Mouse (Mus musculus) CD4-positive naive resting alpha-beta T cell, adult 76 days (primary cell): ENCODE data around the gene Gm28048. TPM values are rescaled to one million over a fixed set of nuclear protein-coding genes. Genes with fewer than 3 reads are reported as not detected.

ENCODE experiments used
- total RNA-seq: library from RNA; stranded (reverse); gene quantifications from one replicate; pipeline ENCODE4 v1.2.4, GENCODE M21; 2023

Gm28048 gene
- 26.6 TPM for total RNA-seq

DNA sequence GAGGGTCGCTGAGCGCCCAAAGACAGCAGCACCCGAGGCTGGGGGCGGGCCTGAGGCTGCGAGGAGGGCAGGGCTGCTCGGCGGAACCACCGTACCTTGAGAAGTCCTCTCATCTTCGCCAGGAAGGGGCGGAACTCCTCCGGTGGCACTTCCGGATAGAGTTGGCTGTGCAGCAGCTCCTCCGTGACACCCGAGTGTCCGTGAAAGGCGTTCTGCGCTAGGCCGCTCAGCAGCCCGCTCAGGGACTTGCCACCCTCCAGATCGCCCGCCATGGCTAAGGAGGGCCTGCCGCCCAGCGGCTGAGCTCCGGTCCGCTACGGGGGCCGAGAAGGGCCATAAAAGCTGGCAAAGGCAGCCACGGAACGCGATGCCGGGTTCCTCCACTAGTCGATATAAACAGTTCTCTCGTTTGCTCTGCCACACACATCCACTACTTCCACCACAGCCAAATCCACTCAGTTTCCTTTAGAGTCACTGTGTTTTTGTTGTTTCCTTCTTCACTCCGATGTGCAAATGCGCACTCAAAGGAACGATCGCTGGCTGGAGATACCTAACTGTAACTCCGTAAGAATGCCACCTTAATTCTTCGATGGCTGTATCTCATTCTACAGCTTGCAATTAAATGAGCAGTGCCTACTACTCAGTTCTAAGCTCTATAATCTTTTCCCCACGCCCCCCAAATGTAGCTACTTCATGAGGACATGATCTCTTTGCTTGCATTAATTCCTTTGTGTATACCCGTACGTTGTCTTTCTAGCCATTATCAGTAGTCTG lies at the start of gene Gm28048, which contains the start of gene Commd1:
Gene Gm28048, minus strand, starts transcription at position 107 of the 774 bp plus-strand sequence.
Gene Commd1, minus strand, starts transcription at position 399 of the 774 bp plus-strand sequence.

DNA sequence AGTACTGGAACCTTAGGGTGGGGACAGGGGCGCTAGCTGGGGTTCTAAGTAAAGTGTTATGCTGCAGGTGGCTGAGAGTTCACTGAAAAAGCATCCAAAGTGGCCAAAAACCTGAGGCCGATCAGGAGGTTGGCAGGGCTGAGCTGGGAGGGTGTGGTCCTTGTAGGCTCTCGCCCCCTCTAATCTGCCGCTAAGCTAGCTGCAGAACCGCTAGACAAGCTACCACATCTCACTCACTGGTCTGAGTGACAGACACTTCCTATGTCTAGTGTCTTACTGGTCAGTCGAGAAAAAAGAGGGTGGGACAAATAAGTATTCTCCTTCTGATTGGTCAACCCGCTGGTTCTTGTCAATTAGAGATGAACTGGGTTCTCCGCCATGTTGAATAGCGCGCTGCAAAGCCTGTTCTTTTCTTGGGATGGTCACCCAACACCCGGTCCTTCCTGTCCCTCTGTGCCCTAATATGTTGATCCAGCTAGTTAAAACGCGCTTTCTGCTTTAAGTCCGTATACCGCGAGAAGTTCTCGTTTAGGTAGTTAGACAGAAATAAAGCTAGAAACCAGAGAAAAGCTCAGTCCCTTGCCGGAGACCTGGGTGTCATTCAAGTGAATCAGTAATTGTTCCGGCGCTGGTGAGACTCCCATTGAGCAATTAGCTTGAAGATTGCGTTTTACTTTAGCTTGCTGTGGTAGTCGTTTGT lies 25.7 kb upstream of the Gm28048 start, which contains the start of gene Fam161a:
Gene Fam161a, plus strand, starts transcription at position 51 of the 700 bp plus-strand sequence.

DNA sequence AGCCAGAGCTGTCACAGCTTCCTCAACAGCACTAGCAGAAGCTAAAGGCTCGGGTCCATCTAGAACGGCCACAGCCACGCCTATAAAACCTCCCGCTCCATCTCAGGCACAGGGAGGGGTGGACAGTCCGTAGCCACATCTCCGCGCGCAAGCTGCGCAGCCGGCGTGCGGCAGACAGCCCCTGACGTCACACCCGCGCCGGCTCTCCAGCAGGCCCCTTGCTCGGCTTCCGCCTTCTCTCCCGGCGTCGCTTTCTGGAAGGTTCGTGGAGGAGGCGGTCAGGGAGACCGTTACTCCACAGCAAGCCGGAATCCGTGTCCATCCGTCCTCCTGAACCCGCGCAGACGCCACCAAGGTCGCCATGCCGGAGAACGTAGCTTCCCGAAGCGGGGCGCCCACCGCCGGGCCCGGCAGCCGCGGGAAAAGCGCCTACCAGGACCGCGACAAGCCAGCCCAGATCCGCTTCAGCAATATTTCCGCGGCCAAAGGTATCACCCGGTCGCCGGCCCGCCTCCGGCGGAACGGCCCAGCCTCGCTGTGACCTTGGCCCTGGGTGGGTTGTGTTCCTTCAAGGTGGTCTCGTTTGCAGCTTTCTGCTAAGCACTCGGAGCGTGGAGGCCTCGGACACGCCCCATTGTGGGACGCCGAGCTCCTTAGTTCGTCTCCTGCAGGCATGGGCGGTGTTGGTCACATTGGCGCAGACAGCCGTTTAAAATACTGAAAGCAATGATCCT lies 8.7 kb upstream of the Gm28048 start, which contains the start of gene Cct4:
Gene Cct4, plus strand, starts transcription at position 127 of the 734 bp plus-strand sequence.

DNA sequence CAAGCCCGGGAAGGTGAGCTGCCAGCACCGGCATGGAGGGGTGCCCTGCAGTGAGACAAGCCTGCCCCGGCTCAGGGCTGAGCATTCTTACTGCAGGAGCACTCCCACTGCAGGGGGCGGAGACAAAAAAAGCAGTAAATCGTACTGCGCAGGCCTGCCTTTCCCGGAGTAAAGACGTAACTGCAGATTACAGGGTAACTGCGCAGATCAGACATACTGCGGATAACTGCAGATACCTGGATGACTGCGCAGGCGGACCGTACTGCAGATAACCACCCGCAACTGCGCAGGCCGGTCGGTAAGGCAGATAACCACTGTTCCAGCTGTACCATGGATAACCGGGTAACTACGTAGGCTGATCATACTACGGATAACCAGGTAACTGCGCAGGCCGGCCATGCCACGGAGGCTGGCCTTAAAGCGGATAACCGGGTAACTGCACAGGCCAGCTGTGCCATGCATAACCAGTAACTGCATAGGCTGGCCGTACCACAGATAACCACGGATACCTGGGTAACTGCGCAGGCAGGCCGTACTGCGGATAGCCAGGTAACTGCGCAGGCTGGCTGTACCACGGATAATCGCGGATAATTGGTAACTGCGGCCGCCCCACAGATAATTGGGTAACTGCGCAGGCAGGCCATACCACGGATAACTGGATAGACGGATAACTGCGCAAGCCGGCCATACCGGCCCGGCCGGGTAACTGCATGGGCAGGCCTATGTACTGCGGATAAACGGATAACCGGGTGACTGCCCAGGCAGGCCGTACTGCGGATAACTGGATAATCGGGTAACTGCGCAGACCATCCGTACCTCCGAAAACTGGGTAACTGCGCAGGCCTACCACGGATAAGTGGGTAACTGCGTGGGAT lies 9.8 kb downstream of the Gm28048 start, which contains the start of gene Zrsr1:
Gene Zrsr1, plus strand, starts transcription at position 171 of the 875 bp plus-strand sequence.

DNA sequence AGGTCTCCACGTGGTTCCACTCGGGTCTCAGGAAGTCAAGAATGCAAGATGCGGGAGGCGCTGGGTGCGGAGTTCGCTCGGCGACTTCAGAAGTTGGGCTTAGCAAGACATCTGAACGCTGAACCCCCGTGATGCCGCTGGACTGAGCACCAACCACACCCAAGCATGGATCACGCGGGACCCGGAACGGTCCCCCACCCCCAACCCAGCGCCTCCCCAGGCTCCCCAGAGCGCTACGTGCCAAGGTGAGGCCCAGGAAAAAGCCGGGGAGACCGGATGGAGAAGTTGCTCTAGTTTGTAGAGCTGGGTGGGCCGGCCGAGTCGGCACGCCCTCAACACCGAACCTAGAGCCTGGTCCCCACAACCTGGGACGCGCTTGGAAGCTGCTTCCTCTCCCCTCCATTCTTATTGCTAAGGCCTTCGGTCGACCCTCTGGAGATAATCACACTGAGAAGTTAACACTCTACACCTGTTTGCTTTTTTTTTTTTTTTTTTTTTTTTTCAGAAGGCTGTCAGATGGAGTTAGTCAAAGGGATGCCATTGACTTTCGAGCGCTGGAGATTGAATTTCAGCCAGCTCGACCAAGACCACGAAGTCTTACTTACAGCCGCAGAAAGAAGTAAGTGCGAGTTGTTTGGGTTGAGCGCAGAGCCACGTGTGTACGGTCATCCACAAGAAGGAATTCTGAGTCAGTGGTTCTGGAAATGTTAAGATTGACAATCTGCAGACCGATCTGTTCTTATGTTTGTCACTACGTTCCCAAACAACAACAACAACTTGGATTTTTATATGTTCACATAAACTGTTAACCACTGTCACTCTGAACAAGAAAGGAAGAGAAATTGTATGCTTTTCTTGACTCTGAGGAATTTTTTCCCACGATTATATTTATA lies 121.3 kb downstream of the Gm28048 start, which contains the start of gene B3gnt2:
Gene B3gnt2, minus strand, starts transcription at position 627 of the 893 bp plus-strand sequence.

Other genes starting within 250 kb of the Gm28048 start
- gene B3gnt2, start 121.1 kb downstream of the Gm28048 start, total RNA-seq, result 55.3 TPM
- 77.2 TPM for gene Zrsr1, start 10.1 kb downstream of the Gm28048 start, total RNA-seq
- 22.1 TPM for gene Commd1, start 292 bp upstream of the Gm28048 start, total RNA-seq
- gene Cct4, start 8.4 kb upstream of the Gm28048 start, total RNA-seq, result 241 TPM
- 0.88 TPM for gene Fam161a, start 25.4 kb upstream of the Gm28048 start, total RNA-seq